ENCODE assay signal across 8 mouse cellular contexts in genomic region chr7:45832428-45832827, GRCm38 (mm10). TPM values are rescaled to one million over a fixed set of nuclear protein-coding genes. Genes with fewer than 3 reads are reported as not detected.
A peak's percentile ranks its signal among the peaks of the same experiment; 100 is the strongest.
DNase-seq lines count a peak whose midpoint lies in the region; ATAC-seq and TF ChIP-seq lines count a peak whose summit lies in the region.
"Had no signal": no experiment of that assay in that cellular context is flagged by ENCODE, and none has a peak within 500 bp of the region (broad histone marks: within the 10 kb centered on the region; RNA-seq: fewer than 3 reads in every experiment).

No protein-coding gene starts in this region.

- no peak overlapping the region for H3K27ac ChIP-seq in liver, embryonic 11.5 days (ENCODE audit: low read depth, low read length)
- H3K27ac ChIP-seq in forebrain, embryonic 16.5 days (ENCODE audit: low read length), result no peak overlapping the region
- H3K27ac ChIP-seq in limb, embryonic 13.5 days, result no peak overlapping the region
- no peak overlapping the region for H3K27ac ChIP-seq in olfactory bulb, adult 2 months (ENCODE audit: insufficient read depth, low read depth, low read length)

- no peak for DNase-seq in liver, embryonic 11.5 days (ENCODE audit: low spot score)
- DNase-seq in liver, result no peak
- no peak for DNase-seq in gastrocnemius, adult 18-20 months (ENCODE audit: low spot score)
- DNase-seq: thymus, adult 18-20 months had no signal

- peaks cover 13% of the 10 kb centered on the region for H3K36me3 ChIP-seq in liver, embryonic 11.5 days (ENCODE audit: control insufficient read depth, insufficient read depth, low read length)
- H3K36me3 ChIP-seq in forebrain, embryonic 16.5 days (ENCODE audit: control insufficient read depth, insufficient read depth), result no peaks in the 10 kb centered on the region
- peaks cover 21% of the 10 kb centered on the region for H3K36me3 ChIP-seq in limb, embryonic 13.5 days

- no peak for TF ChIP-seq CTCF in olfactory bulb, adult 2 months (IDR thresholded peaks at IDR 0.05; ENCODE audit: insufficient read depth, low read depth, low read length)

- H3K4me1 ChIP-seq in liver, embryonic 11.5 days (replicated peaks; ENCODE audit: control insufficient read depth, insufficient read depth, low read length), result peaks cover 12% of the 10 kb centered on the region
- peaks cover 24% of the 10 kb centered on the region for H3K4me1 ChIP-seq in forebrain, embryonic 16.5 days (replicated peaks; ENCODE audit: control insufficient read depth, insufficient read depth, low read length)
- H3K4me1 ChIP-seq in limb, embryonic 13.5 days, result peaks cover 28% of the 10 kb centered on the region
- H3K4me1 ChIP-seq in olfactory bulb, adult 2 months (ENCODE audit: control insufficient read depth, insufficient read depth, low read length), result peaks cover 18% of the 10 kb centered on the region

- peak overlapping the region; percentile 46 for H3K4me3 ChIP-seq in liver, embryonic 11.5 days (ENCODE audit: low read depth, low read length)
- H3K4me3 ChIP-seq in forebrain, embryonic 16.5 days (replicated peaks; ENCODE audit: low read length), result peak overlapping the region; percentile 33
- peak overlapping the region; percentile 49 for H3K4me3 ChIP-seq in limb, embryonic 13.5 days
- peak overlapping the region; percentile 44 for H3K4me3 ChIP-seq in olfactory bulb, adult 2 months (ENCODE audit: insufficient read depth, low read depth, low read length)

- 0 out of 2 replicates have a peak overlapping the region, but pooled peaks have one; percentile 9 for H3K9ac ChIP-seq in liver, embryonic 11.5 days (ENCODE audit: low read depth, low read length)
- H3K9ac ChIP-seq in forebrain, embryonic 16.5 days (replicated peaks; ENCODE audit: low read depth, low read length), result no peak overlapping the region
- peak overlapping the region; percentile 62 for H3K9ac ChIP-seq in limb, embryonic 13.5 days

- no peak for TF ChIP-seq POLR2A in olfactory bulb, adult 2 months (IDR thresholded peaks at IDR 0.05; ENCODE audit: insufficient read depth, low read depth, low read length)

- no peaks in the 10 kb centered on the region for H3K9me3 ChIP-seq in liver, embryonic 11.5 days (ENCODE audit: control insufficient read depth, low read length)
- H3K9me3 ChIP-seq in forebrain, embryonic 16.5 days (ENCODE audit: control insufficient read depth, low read length), result no peaks in the 10 kb centered on the region
- H3K9me3 ChIP-seq in limb, embryonic 13.5 days, result no peaks in the 10 kb centered on the region; the same call in 1 of the 2 replicates

- H3K4me2 ChIP-seq in liver, embryonic 11.5 days, result peak overlapping the region; percentile 54
- H3K4me2 ChIP-seq in forebrain, embryonic 16.5 days (ENCODE audit: low read length), result peak overlapping the region; percentile 33
- peak overlapping the region; percentile 66 for H3K4me2 ChIP-seq in limb, embryonic 13.5 days (replicated peaks)

- ATAC-seq in liver, embryonic 11.5 days (replicated peaks; ENCODE audit: low FRiP score), result no peak
- no peak for ATAC-seq in forebrain, embryonic 16.5 days
- no peak for ATAC-seq in limb, embryonic 13.5 days (ENCODE audit: low FRiP score, low read depth)
- no peak for ATAC-seq in granulocyte monocyte progenitor cell, adult 5-6 weeks (replicated peaks; ENCODE audit: poor library complexity, severe bottlenecking)

- H3K27me3 ChIP-seq in liver, embryonic 11.5 days (replicated peaks; ENCODE audit: control insufficient read depth, insufficient read depth, low read length), result peaks cover 52% of the 10 kb centered on the region
- H3K27me3 ChIP-seq in forebrain, embryonic 16.5 days (replicated peaks; ENCODE audit: control insufficient read depth, insufficient read depth, low read length), result peaks cover 52% of the 10 kb centered on the region
- H3K27me3 ChIP-seq in limb, embryonic 13.5 days, result peaks cover 63% of the 10 kb centered on the region

- 11% methylated on average over 30 of the region's 30 CpGs for WGBS in liver, embryonic 11.5 days
- WGBS in forebrain, embryonic 16.5 days, result 8% methylated on average over 30 of the region's 30 CpGs
- 10% methylated on average over 30 of the region's 30 CpGs for WGBS in limb, embryonic 13.5 days
- 13% methylated on average over 30 of the region's 30 CpGs for WGBS in olfactory bulb, adult 2 months

RNA-seq across cellular contexts. Expression of gene Grwd1, which starts 1.7 kb away (rescaled TPM):
- polyA plus RNA-seq in liver, embryonic 11.5 days (2014; fragmentation: Nextera tagmentation; extraction: Ambion mirVana), result 101 and 106 TPM in 2 replicates
- 45.3 and 46.1 TPM in 2 replicates for polyA plus RNA-seq in forebrain, embryonic 16.5 days (2015; fragmentation: Nextera tagmentation; extraction: Ambion mirVana)
- 69.1 and 71.6 TPM in 2 replicates for polyA plus RNA-seq in limb, embryonic 13.5 days (2015; fragmentation: Nextera tagmentation; extraction: Ambion mirVana)
- polyA plus RNA-seq in olfactory bulb, adult 2 months (2012; ENCODE audit: insufficient read depth, insufficient read length, low replicate concordance, missing spikeins), result not detected in 2 replicates
- 10 to 100 TPM; 13.4 to 14.3 TPM for total RNA-seq in gastrocnemius, adult 18-20 months (2021)
- 30.9 and 33.6 TPM in 2 replicates for total RNA-seq in granulocyte monocyte progenitor cell, adult 5-6 weeks (2014; fragmentation: Nextera tagmentation)
- total RNA-seq in granulocyte monocyte progenitor cell, adult 5-6 weeks (2017), result 21.9 and 27.3 TPM in 2 replicates

RNA-seq across cellular contexts. Expression of gene Kcnj14, which starts 7.8 kb away (rescaled TPM):
- polyA plus RNA-seq in liver, embryonic 11.5 days (2014; fragmentation: Nextera tagmentation; extraction: Ambion mirVana), result 0.40 and 0.74 TPM in 2 replicates
- 0.85 and 1.1 TPM in 2 replicates for polyA plus RNA-seq in forebrain, embryonic 16.5 days (2015; fragmentation: Nextera tagmentation; extraction: Ambion mirVana)
- polyA plus RNA-seq in limb, embryonic 13.5 days (2015; fragmentation: Nextera tagmentation; extraction: Ambion mirVana), result 2.1 TPM in 2 replicates
- not detected in 2 replicates for polyA plus RNA-seq in olfactory bulb, adult 2 months (2012; ENCODE audit: insufficient read depth, insufficient read length, low replicate concordance, missing spikeins)
- total RNA-seq in gastrocnemius, adult 18-20 months (2021), result under 1 TPM in 1 of 2 experiments, not detected in 1; 0.28 TPM
- total RNA-seq in granulocyte monocyte progenitor cell, adult 5-6 weeks (2014; fragmentation: Nextera tagmentation), result 0.47 and 0.71 TPM in 2 replicates
- total RNA-seq in granulocyte monocyte progenitor cell, adult 5-6 weeks (2017), result not detected in 2 replicates

RNA-seq across cellular contexts. Expression of gene Cyth2, which starts 18.0 kb away (rescaled TPM):
- 67.2 and 69.1 TPM in 2 replicates for polyA plus RNA-seq in liver, embryonic 11.5 days (2014; fragmentation: Nextera tagmentation; extraction: Ambion mirVana)
- 327 and 379 TPM in 2 replicates for polyA plus RNA-seq in forebrain, embryonic 16.5 days (2015; fragmentation: Nextera tagmentation; extraction: Ambion mirVana)
- polyA plus RNA-seq in limb, embryonic 13.5 days (2015; fragmentation: Nextera tagmentation; extraction: Ambion mirVana), result 135 and 137 TPM in 2 replicates
- not detected in 2 replicates for polyA plus RNA-seq in olfactory bulb, adult 2 months (2012; ENCODE audit: insufficient read depth, insufficient read length, low replicate concordance, missing spikeins)
- 10 to 100 TPM; 25.3 to 34.6 TPM for total RNA-seq in gastrocnemius, adult 18-20 months (2021)
- total RNA-seq in granulocyte monocyte progenitor cell, adult 5-6 weeks (2014; fragmentation: Nextera tagmentation), result 32.7 and 36.3 TPM in 2 replicates
- total RNA-seq in granulocyte monocyte progenitor cell, adult 5-6 weeks (2017), result 33.1 and 35.3 TPM in 2 replicates

RNA-seq across cellular contexts. Expression of gene Kdelr1, which starts 40.1 kb away (rescaled TPM):
- 54.8 and 60.7 TPM in 2 replicates for polyA plus RNA-seq in liver, embryonic 11.5 days (2014; fragmentation: Nextera tagmentation; extraction: Ambion mirVana)
- 41.8 TPM in 2 replicates for polyA plus RNA-seq in forebrain, embryonic 16.5 days (2015; fragmentation: Nextera tagmentation; extraction: Ambion mirVana)
- polyA plus RNA-seq in limb, embryonic 13.5 days (2015; fragmentation: Nextera tagmentation; extraction: Ambion mirVana), result 69.4 and 73.7 TPM in 2 replicates
- polyA plus RNA-seq in olfactory bulb, adult 2 months (2012; ENCODE audit: insufficient read depth, insufficient read length, low replicate concordance, missing spikeins), result not detected in 2 replicates
- 10 to 100 TPM; 62.0 to 65.6 TPM for total RNA-seq in gastrocnemius, adult 18-20 months (2021)
- 123 and 143 TPM in 2 replicates for total RNA-seq in granulocyte monocyte progenitor cell, adult 5-6 weeks (2014; fragmentation: Nextera tagmentation)
- 65.2 and 72.5 TPM in 2 replicates for total RNA-seq in granulocyte monocyte progenitor cell, adult 5-6 weeks (2017)

RNA-seq across cellular contexts. Expression of gene Grin2d, which starts 45.8 kb away (rescaled TPM):
- 0.13 and 0.23 TPM in 2 replicates for polyA plus RNA-seq in liver, embryonic 11.5 days (2014; fragmentation: Nextera tagmentation; extraction: Ambion mirVana)
- 0.56 and 1.5 TPM in 2 replicates for polyA plus RNA-seq in forebrain, embryonic 16.5 days (2015; fragmentation: Nextera tagmentation; extraction: Ambion mirVana)
- polyA plus RNA-seq in limb, embryonic 13.5 days (2015; fragmentation: Nextera tagmentation; extraction: Ambion mirVana), result 0.43 and 0.59 TPM in 2 replicates
- not detected in 2 replicates for polyA plus RNA-seq in olfactory bulb, adult 2 months (2012; ENCODE audit: insufficient read depth, insufficient read length, low replicate concordance, missing spikeins)
- total RNA-seq in gastrocnemius, adult 18-20 months (2021), result under 1 TPM; 0.11 to 0.17 TPM
- 0.15 TPM in 1 of 2 replicates, not detected in the other for total RNA-seq in granulocyte monocyte progenitor cell, adult 5-6 weeks (2014; fragmentation: Nextera tagmentation)
- 0.09 TPM in 1 of 2 replicates, not detected in the other for total RNA-seq in granulocyte monocyte progenitor cell, adult 5-6 weeks (2017)

Comparison
In these comparisons a context has a peak if more than half of its experiments do, and no peak if none do; other contexts are left out.
1. RNA of gene Grwd1, which starts 1.7 kb away (polyA plus RNA-seq): 101 to 106 TPM in liver, embryonic 11.5 days, 69.1 to 71.6 TPM in limb, embryonic 13.5 days and 45.3 to 46.1 TPM in forebrain, embryonic 16.5 days; not detected in olfactory bulb, adult 2 months; every median in the first group is over 10 times any median in the second.
2. Peak in every context shown above with its lines, with median percentiles within 50 percentile points of each other: H3K4me2 ChIP-seq and H3K4me3 ChIP-seq.